ENCODE assay signal across 8 mouse cellular contexts in the genomic region with DNA sequence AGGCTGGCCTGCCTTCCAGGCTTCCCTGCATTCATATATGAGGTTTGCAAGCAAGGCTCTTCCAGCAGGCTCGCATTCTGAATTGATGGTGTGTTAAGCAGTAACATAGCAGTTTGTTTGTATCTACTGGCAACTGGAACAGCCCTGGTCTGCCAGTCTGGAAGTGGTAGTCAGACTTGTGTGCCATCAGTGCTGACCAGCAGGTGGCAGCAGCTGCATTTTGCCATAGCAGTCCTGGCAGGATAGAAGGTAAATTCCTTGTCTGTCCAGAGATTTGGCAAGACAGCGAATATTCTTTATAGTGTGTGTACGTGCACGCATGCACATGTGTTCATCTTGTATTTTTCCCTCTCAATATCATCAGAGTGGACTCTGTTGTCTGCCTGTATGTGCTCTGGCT.
DNase-seq lines count a peak whose midpoint lies in the region; ATAC-seq and TF ChIP-seq lines count a peak whose summit lies in the region.

No protein-coding gene starts in this region.

- TF ChIP-seq POLR2A in olfactory bulb, adult 2 months (IDR thresholded peaks at IDR 0.05; ENCODE audit: insufficient read depth, low read depth, low read length) = no peak

- H3K4me1 ChIP-seq in forebrain, embryonic 13.5 days = peaks cover 49% of the 10 kb centered on the region
- H3K4me1 ChIP-seq in liver, embryonic 16.5 days (ENCODE audit: control insufficient read depth, low read depth, low read length) = peaks cover 3% of the 10 kb centered on the region; the same call in 1 of the 2 replicates
- no peaks in the 10 kb centered on the region for H3K4me1 ChIP-seq in olfactory bulb, adult 2 months (ENCODE audit: control insufficient read depth, insufficient read depth, low read length)

- H3K9ac ChIP-seq in forebrain, embryonic 13.5 days = no peak overlapping the region
- no peak overlapping the region for H3K9ac ChIP-seq in liver, embryonic 16.5 days (ENCODE audit: low read depth, low read length)

- no peaks in the 10 kb centered on the region for H3K27me3 ChIP-seq in forebrain, embryonic 13.5 days
- no peaks in the 10 kb centered on the region for H3K27me3 ChIP-seq in liver, embryonic 16.5 days (ENCODE audit: control insufficient read depth, insufficient read depth, low read depth, low read length)

- H3K4me3 ChIP-seq in forebrain, embryonic 13.5 days = no peak overlapping the region
- H3K4me3 ChIP-seq in liver, embryonic 16.5 days (ENCODE audit: low read depth, low read length) = no peak overlapping the region
- H3K4me3 ChIP-seq in olfactory bulb, adult 2 months (ENCODE audit: insufficient read depth, low read depth, low read length) = no peak overlapping the region

- H3K27ac ChIP-seq in forebrain, embryonic 13.5 days = no peak overlapping the region
- H3K27ac ChIP-seq in liver, embryonic 16.5 days (ENCODE audit: low read length) = no peak overlapping the region
- H3K27ac ChIP-seq in olfactory bulb, adult 2 months (ENCODE audit: insufficient read depth, low read depth, low read length) = no peak overlapping the region

- peak; percentile 34 to 46 for DNase-seq in CD8-positive naive resting alpha-beta T cell, adult 2 months (ENCODE audit: low read depth in 2 of 2, low spot score in 2 of 2)
- DNase-seq in heart, postnatal 10 days = peak; percentile 90 to 91
- DNase-seq in kidney, postnatal 4 days = peak; percentile 90 to 92
- DNase-seq in thymus, adult 18-20 months = peak; percentile 42 to 53

- 38% methylated on average over 4 of the region's 4 CpGs for WGBS in forebrain, embryonic 13.5 days
- 36% methylated on average over 4 of the region's 4 CpGs for whole genome bisulfite sequencing in liver, embryonic 16.5 days (ENCODE audit: insufficient replicate concordance)
- 20% methylated on average over 4 of the region's 4 CpGs for WGBS in olfactory bulb, adult 2 months

- H3K9me3 ChIP-seq in forebrain, embryonic 13.5 days (replicated peaks) = no peaks in the 10 kb centered on the region
- no peaks in the 10 kb centered on the region for H3K9me3 ChIP-seq in liver, embryonic 16.5 days (replicated peaks; ENCODE audit: control insufficient read depth, low read length)

- ATAC-seq in cerebellum, adult (ENCODE audit: insufficient number of reproducible peaks, low FRiP score, low TSS enrichment) = peak; percentile 70
- peak; percentile 76 for ATAC-seq in forebrain, embryonic 13.5 days
- ATAC-seq in liver, embryonic 16.5 days (ENCODE audit: low read depth) = peak; percentile 21; the same call in 1 of the 2 replicates

- intact Hi-C loops in heart, postnatal 10 days (cut with DNase I) = loop anchor here (1.0 to 5.0 kb wide), 5 partner anchors 15 to 149 kb away; no protein-coding TSS in a partner anchor

- no peaks in the 10 kb centered on the region for H3K36me3 ChIP-seq in forebrain, embryonic 13.5 days (ENCODE audit: poor library complexity, severe bottlenecking)
- H3K36me3 ChIP-seq in liver, embryonic 16.5 days (ENCODE audit: control insufficient read depth, insufficient read depth) = no peaks in the 10 kb centered on the region

- no peak overlapping the region for H3K4me2 ChIP-seq in forebrain, embryonic 13.5 days
- no peak overlapping the region for H3K4me2 ChIP-seq in liver, embryonic 16.5 days (ENCODE audit: low read depth, low read length)

- TF ChIP-seq CTCF in olfactory bulb, adult 2 months (IDR thresholded peaks at IDR 0.05; ENCODE audit: insufficient read depth, low read depth, low read length) = peak; percentile 49

Comparison
In these comparisons a context has a peak if more than half of its experiments do, and no peak if none do; other contexts are left out.
1. DNase-seq: peak in every context shown above with its lines; median percentile 91 in kidney, postnatal 4 days; 90 in heart, postnatal 10 days; 48 in thymus, adult 18-20 months; 40 in CD8-positive naive resting alpha-beta T cell, adult 2 months.
2. ATAC-seq: peak in every context shown above with its lines; median percentile 76 in forebrain, embryonic 13.5 days; 70 in cerebellum, adult; 21 in liver, embryonic 16.5 days.